Mouse (Mus musculus) CH12.LX (cell line): ENCODE results near the gene Tspan3.

Source experiments
- CHD2 ChIP-seq: IDR thresholded peaks from 2 replicates; pipeline ENCODE4 v1.6.1; 2011; ENCODE audit warnings: low read length, improper control_type of control experiment
- CTCF ChIP-seq, 2 experiments: IDR thresholded peaks in 1 of 2; conservative IDR thresholded peaks in 1 of 2; 2 replicates each; pipeline ENCODE4 v1.5.1; 2011 to 2012; ENCODE audit warnings: low read depth in 2 of 2, low read length in 2 of 2, improper control_type of control experiment in 1 of 2, inconsistent platforms in 1 of 2, mild to moderate bottlenecking in 1 of 2, moderate library complexity in 1 of 2
- EP300 ChIP-seq: IDR thresholded peaks from 2 replicates; pipeline ENCODE4 v1.6.1; 2011; ENCODE audit warnings: low read length, improper control_type of control experiment
- ETS1 ChIP-seq: conservative IDR thresholded peaks from 2 replicates; pipeline ENCODE4 v1.6.1; 2012; ENCODE audit warnings: low read depth, mild to moderate bottlenecking, inconsistent platforms, low read length, improper control_type of control experiment, moderate library complexity
- MAFK ChIP-seq: IDR thresholded peaks from 2 replicates; pipeline ENCODE4 v1.6.1; 2011; ENCODE audit warnings: low read length, improper control_type of control experiment; ENCODE audit not compliant: insufficient replicate concordance
- MAX ChIP-seq: IDR thresholded peaks from 2 replicates; pipeline ENCODE4 v1.6.1; 2011; ENCODE audit warnings: low read length, improper control_type of control experiment
- MXI1 ChIP-seq: IDR thresholded peaks from 2 replicates; pipeline ENCODE4 v1.6.1; 2011; ENCODE audit warnings: mild to moderate bottlenecking, low read depth, low read length, improper control_type of control experiment
- NELFE ChIP-seq: IDR thresholded peaks from 2 replicates; pipeline ENCODE4 v1.6.1; 2011; ENCODE audit warnings: low read depth, low read length, improper control_type of control experiment
- POLR2A ChIP-seq: IDR thresholded peaks from 2 replicates; pipeline ENCODE4 v1.6.1; 2011; ENCODE audit warnings: low read depth, mild to moderate bottlenecking, improper control_type of control experiment, low read length
- USF1 ChIP-seq: IDR thresholded peaks from 2 replicates; pipeline ENCODE4 v1.6.1; 2014; ENCODE audit warnings: low read depth, mild to moderate bottlenecking, inconsistent platforms, low read length, improper control_type of control experiment
- ZC3H11A ChIP-seq: IDR thresholded peaks from 2 replicates; pipeline ENCODE4 v1.6.1; 2012; ENCODE audit warnings: low read depth, mild to moderate bottlenecking, inconsistent platforms, low read length, improper control_type of control experiment
- ZKSCAN1 ChIP-seq: IDR thresholded peaks from 2 replicates; pipeline ENCODE4 v1.6.1; 2012; ENCODE audit warnings: low read depth, inconsistent platforms, low read length, improper control_type of control experiment, borderline replicate concordance

GRCm38 (mm10) chr9:56167690-56168089, 2.4 kb upstream of the Tspan3 start:
- TF ChIP-seq CTCF (conservative IDR thresholded peaks at IDR 0.05 in 1 of 2, IDR thresholded peaks at IDR 0.05 in 1 of 2; ENCODE audit: low read depth in 2 of 2, low read length in 2 of 2) (no peak), POLR2A (no peak), MAFK (no peak), MAX (no peak), ZKSCAN1 (no peak), EP300 (no peak), ETS1 (no peak), USF1 (no peak), ZC3H11A (no peak), CHD2 (no peak), NELFE (no peak), MXI1 (no peak)
